Mouse (Mus musculus) forebrain, embryonic 13.5 days (tissue): Measurements from ENCODE around the gene Col28a1. TPM values are rescaled to one million over a fixed set of nuclear protein-coding genes. Genes with fewer than 3 reads are reported as not detected.

Source experiments
- ATAC-seq: fragments of 200-750 bp; cut with Nextera tagmentation; 2 replicates; pipeline ENCODE4 v1.8.0; 2017
- H3K27ac ChIP-seq: fragments of 300-500 bp; sonication (generic); 2 replicates; pipeline ENCODE4 v1.5.1; 2015; ENCODE audit warnings: inconsistent platforms, mild to moderate bottlenecking, moderate library complexity
- H3K27me3 ChIP-seq: fragments of 300-500 bp; sonication (generic); 2 replicates; pipeline ENCODE4 v1.6.1; 2015; ENCODE audit warnings: mild to moderate bottlenecking, inconsistent platforms
- H3K36me3 ChIP-seq: fragments of 300-500 bp; sonication (generic); 2 replicates; pipeline ENCODE4 v1.6.1; 2015; ENCODE audit warnings: mild to moderate bottlenecking, inconsistent platforms; ENCODE audit not compliant: poor library complexity, severe bottlenecking
- H3K4me1 ChIP-seq: fragments of 300-500 bp; sonication (generic); 2 replicates; pipeline ENCODE4 v1.6.1; 2015; ENCODE audit warnings: inconsistent platforms
- H3K4me2 ChIP-seq: fragments of 300-500 bp; sonication (generic); 2 replicates; pipeline ENCODE4 v1.6.1; 2015; ENCODE audit warnings: inconsistent platforms, mild to moderate bottlenecking, moderate library complexity
- H3K4me3 ChIP-seq: fragments of 300-500 bp; sonication (generic); 2 replicates; pipeline ENCODE4 v1.5.1; 2015; ENCODE audit warnings: mild to moderate bottlenecking, inconsistent platforms
- H3K9ac ChIP-seq: fragments of 300-500 bp; sonication (generic); 2 replicates; pipeline ENCODE4 v1.6.1; 2015; ENCODE audit warnings: mild to moderate bottlenecking, inconsistent platforms
- H3K9me3 ChIP-seq: fragments of 300-500 bp; sonication (generic); replicated peaks from 2 replicates; pipeline ENCODE4 v1.6.1; 2016; ENCODE audit warnings: inconsistent platforms
- WGBS: fragments of 180-500 bp; shearing (Covaris S2); methylation state at CpG from one replicate; pipeline ENCODE4 v1.1.7; 2015; 5-methylcytosine and 5-hydroxymethylcytosine counted together
- polyA plus RNA-seq: library from polyadenylated mRNA; unstranded; fragments of >200 nt; fragmentation: Nextera tagmentation; extraction: Ambion mirVana; gene quantifications from 2 replicates; pipeline ENCODE4 v1.2.1, GENCODE M21; 2015

Gene Col28a1
- 0.22 and 0.40 TPM in 2 replicates for polyA plus RNA-seq

DNA sequence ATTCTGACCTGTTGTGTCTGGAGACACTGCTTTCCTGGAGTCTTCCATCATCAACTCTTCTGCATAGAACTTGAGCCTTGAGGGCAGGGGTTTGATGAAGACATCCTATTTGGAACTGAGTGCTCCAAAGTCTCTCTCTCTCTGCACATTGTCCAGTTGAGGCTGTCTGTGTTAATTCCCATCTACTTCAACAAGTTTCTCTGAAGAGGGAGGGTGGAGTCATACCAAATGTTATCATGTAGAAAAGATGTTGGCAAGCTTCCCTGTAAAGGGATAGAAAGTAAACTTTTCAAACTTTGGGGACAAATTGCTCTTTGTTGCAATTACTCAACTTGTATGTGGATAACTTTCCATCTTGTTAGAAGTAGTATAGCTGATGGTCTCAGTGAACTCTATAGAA, at the start of gene Col28a1:
Col28a1 (minus strand) TSS at position 101 of the 400 bp plus-strand sequence.
- Histone ChIP-seq H3K9ac (no peak within 1 kb of the TSS), H3K27me3 (no peaks in the 10 kb centered on the region), H3K4me3 (no peak within 1 kb of the TSS), H3K36me3 (no peaks in the 10 kb centered on the region), H3K4me2 (no peak within 1 kb of the TSS), H3K4me1 (no peaks in the 10 kb centered on the region), H3K9me3 (peaks cover 8% of the 10 kb centered on the region; the same call in 1 of the 2 replicates), H3K27ac (no peak within 1 kb of the TSS)
- ATAC-seq: no peak

GRCm38 (mm10) chr6:8228596-8228995, 36.2 kb upstream of the Col28a1 start:
- H3K4me3 ChIP-seq: no peak overlapping the region
- H3K9me3 ChIP-seq: no peaks in the 10 kb centered on the region
- no peaks in the 10 kb centered on the region for H3K4me1 ChIP-seq
- H3K27ac ChIP-seq: no peak overlapping the region
- H3K9ac ChIP-seq: no peak overlapping the region
- H3K36me3 ChIP-seq: peaks cover 37% of the 10 kb centered on the region
- ATAC-seq: no peak
- no peaks in the 10 kb centered on the region for H3K27me3 ChIP-seq
- 92% methylated on average over 3 of the region's 3 CpGs for WGBS
- H3K4me2 ChIP-seq: no peak overlapping the region

DNA sequence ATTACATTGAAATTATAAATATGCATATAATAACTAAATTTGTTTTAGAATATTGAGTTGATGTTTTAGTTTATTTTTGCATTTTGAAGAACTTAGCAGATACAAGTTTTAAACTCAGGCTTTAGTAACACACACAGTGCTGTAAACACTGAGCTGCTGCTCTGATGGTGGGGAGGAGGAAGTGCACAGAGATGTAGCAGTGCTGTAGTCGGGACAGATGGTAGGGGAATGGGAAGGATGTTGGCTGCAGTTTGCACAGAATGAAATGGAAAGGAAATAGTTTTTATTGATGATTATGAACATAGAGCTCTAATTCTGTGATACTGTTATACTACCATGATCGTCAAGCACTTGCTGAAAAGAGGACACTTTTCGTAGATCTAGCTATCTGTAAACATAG, 34.6 kb upstream of the Col28a1 start:
- Histone ChIP-seq H3K4me1 (no peaks in the 10 kb centered on the region), H3K9me3 (no peaks in the 10 kb centered on the region), H3K27ac (no peak overlapping the region), H3K27me3 (no peaks in the 10 kb centered on the region), H3K9ac (no peak overlapping the region), H3K36me3 (peaks cover 30% of the 10 kb centered on the region), H3K4me3 (no peak overlapping the region), H3K4me2 (no peak overlapping the region)
- 88% methylated on average over 3 of the region's 3 CpGs for WGBS
- ATAC-seq: no peak

GRCm38 (mm10) chr6:8210661-8211060, 18.2 kb upstream of the Col28a1 start:
- Histone ChIP-seq H3K27ac (no peak overlapping the region), H3K4me2 (peak overlapping the region; percentile 57), H3K9ac (no peak overlapping the region), H3K27me3 (no peaks in the 10 kb centered on the region), H3K9me3 (no peaks in the 10 kb centered on the region), H3K4me1 (peaks cover 9% of the 10 kb centered on the region), H3K36me3 (peaks cover 13% of the 10 kb centered on the region), H3K4me3 (no peak overlapping the region)
- ATAC-seq: no peak
- 94% methylated on average over 3 of the region's 3 CpGs for WGBS

DNA sequence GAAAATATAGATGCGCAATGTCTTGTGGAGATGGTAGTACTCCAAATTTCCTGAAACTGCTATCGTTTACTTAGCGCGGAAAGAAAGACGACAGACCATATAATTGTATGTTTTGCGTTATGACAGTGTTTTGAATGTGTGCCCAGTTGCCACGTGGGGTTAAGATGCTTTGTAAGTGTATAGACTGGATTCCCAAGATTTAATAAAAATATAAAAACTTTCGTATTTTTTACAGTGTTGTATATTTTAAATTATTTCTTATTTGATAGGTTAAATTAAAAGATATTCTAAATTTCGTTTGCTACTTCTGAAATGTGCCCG, 17.4 kb upstream of the Col28a1 start:
- no peaks in the 10 kb centered on the region for H3K9me3 ChIP-seq
- H3K36me3 ChIP-seq: peaks cover 4% of the 10 kb centered on the region; the same call in 1 of the 2 replicates
- H3K27ac ChIP-seq: no peak overlapping the region; the same call in 1 of the 2 replicates
- peak; percentile 9; the same call in 1 of the 2 replicates for ATAC-seq
- WGBS: 12% methylated on average over 10 of the region's 10 CpGs
- no peaks in the 10 kb centered on the region for H3K27me3 ChIP-seq
- H3K9ac ChIP-seq: peak overlapping the region; percentile 88
- H3K4me1 ChIP-seq: peaks cover 9% of the 10 kb centered on the region
- peak overlapping the region; percentile 79 for H3K4me3 ChIP-seq
- peak overlapping the region; percentile 57 for H3K4me2 ChIP-seq

DNA sequence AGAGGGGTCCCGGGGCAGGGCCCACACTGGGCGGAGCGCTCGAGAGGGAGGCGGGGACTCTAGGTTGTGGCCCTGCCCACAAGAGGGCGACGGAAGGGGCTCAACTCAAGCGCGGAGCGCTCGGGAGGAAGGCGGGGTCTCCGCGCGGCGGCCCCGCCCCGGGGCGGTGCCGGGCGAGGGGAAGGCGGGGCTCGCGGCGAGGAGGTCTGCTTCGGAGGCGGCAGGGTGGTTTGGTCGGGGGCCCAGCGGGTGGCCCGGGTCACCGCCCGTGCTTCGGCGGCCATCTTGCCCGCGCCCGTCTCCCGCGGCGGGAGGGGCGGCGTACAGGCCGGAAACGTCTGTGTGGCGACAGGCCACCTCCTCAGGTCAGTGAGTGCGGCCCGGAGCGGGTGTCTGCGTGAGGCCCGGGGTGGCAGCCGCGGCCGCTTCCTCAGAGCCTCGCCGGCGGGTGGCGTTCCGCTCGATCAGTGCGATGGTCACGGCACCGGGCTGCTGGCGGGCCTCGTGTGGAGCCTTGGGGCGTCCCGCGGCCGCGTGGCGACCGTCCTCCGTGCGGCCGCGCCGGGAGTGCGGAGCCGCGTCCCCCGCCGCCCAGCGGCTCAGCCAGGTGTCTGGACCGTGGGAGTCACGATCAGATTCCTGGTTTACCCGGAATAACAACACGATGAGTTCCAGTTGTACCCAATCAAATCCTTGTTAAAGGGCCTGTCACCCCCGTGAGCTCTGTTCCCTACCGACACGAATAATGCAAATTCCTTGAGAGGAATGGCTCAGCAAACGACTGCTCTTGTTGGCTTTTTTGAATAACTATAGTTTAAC, 16.8 kb upstream of the Col28a1 start, which contains the start of gene Mios:
Mios (plus strand) TSS at position 176 of the 819 bp plus-strand sequence.
- H3K4me2 ChIP-seq: peak within 1 kb of the TSS; percentile 57
- under 1% methylated on average over 77 of the region's 90 CpGs for WGBS
- peak within 1 kb of the TSS; percentile 88 for H3K9ac ChIP-seq

GRCm38 (mm10) chr6:8189917-8190316, 2.5 kb downstream of the Col28a1 start:
- H3K4me1 ChIP-seq: no peaks in the 10 kb centered on the region
- peak; percentile 53; the same call in 1 of the 2 replicates for ATAC-seq
- no peak overlapping the region for H3K4me2 ChIP-seq
- no peaks in the 10 kb centered on the region for H3K9me3 ChIP-seq
- no peak overlapping the region for H3K4me3 ChIP-seq
- no peak overlapping the region for H3K27ac ChIP-seq
- WGBS: 72% methylated on average over 3 of the region's 3 CpGs
- no peak overlapping the region for H3K9ac ChIP-seq
- H3K27me3 ChIP-seq: no peaks in the 10 kb centered on the region
- H3K36me3 ChIP-seq: no peaks in the 10 kb centered on the region

More for the DNA sequence above, 16.8 kb upstream of the Col28a1 start, which contains the start of gene Mios:
- H3K9me3 ChIP-seq: no peaks in the 10 kb centered on the region
- H3K27me3 ChIP-seq: no peaks in the 10 kb centered on the region
- ATAC-seq: peak; percentile 99
- peak within 1 kb of the TSS; percentile 83 for H3K27ac ChIP-seq
- H3K36me3 ChIP-seq: 0 out of 2 replicates have a peak, but pooled peaks cover 2% of the 10 kb centered on the region
- H3K4me3 ChIP-seq: peak within 1 kb of the TSS; percentile 79
- peaks cover 9% of the 10 kb centered on the region for H3K4me1 ChIP-seq

- Histone ChIP-seq H3K27ac (no peak overlapping the region), H3K4me2 (no peak overlapping the region), H3K36me3 (no peaks in the 10 kb centered on the region), H3K4me3 (no peak overlapping the region), H3K9ac (no peak overlapping the region), H3K9me3 (no peaks in the 10 kb centered on the region), H3K4me1 (no peaks in the 10 kb centered on the region), H3K27me3 (no peaks in the 10 kb centered on the region)
- 89% methylated on average over 3 of the region's 3 CpGs for WGBS
- ATAC-seq: peak; percentile 65
Measured at GRCm38 (mm10) chr6:8188599-8189233, 3.7 kb downstream of the Col28a1 start.

DNA sequence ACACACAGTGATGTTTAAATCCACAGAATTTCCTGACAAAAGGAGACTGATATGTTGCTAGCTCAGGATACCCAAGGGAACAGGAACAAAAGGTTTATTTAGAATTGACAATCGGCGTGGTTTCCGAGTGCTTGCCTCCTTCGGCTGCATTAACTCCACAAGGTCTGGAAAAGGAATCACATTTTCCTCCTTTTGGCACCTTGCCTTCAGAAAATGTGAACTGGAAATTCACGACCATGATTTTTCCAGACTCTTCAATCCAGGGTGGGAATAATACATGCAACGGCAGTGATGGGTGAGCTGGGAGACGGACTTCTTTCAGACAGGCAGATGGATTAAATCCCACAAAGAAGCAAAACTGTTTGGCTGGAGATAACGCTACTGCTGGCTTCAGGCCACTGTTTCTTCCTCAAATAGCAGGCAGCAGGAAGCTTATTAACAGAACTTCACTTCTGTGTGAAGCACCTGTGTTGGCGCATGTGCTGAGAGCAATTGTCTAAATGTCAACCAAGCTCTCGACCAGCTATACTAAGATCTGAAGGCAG, 13.9 kb downstream of the Col28a1 start:
- Histone ChIP-seq H3K9me3 (no peaks in the 10 kb centered on the region), H3K36me3 (no peaks in the 10 kb centered on the region), H3K27ac (peak overlapping the region; percentile 48), H3K4me2 (peak overlapping the region; percentile 43), H3K27me3 (no peaks in the 10 kb centered on the region), H3K9ac (peak overlapping the region; percentile 38; the same call in 1 of the 2 replicates), H3K4me1 (peaks cover 15% of the 10 kb centered on the region), H3K4me3 (peak overlapping the region; percentile 20; the same call in 1 of the 2 replicates)
- 4% methylated on average over 10 of the region's 10 CpGs for WGBS
- ATAC-seq: peak; percentile 74

GRCm38 (mm10) chr6:8176116-8176515, 16.3 kb downstream of the Col28a1 start:
- Histone ChIP-seq H3K27ac (no peak overlapping the region), H3K4me2 (no peak overlapping the region), H3K4me1 (peaks cover 15% of the 10 kb centered on the region), H3K27me3 (no peaks in the 10 kb centered on the region), H3K9me3 (no peaks in the 10 kb centered on the region), H3K36me3 (no peaks in the 10 kb centered on the region), H3K9ac (no peak overlapping the region), H3K4me3 (no peak overlapping the region)
- WGBS: 93% methylated on average over 2 of the region's 2 CpGs
- ATAC-seq: no peak

DNA sequence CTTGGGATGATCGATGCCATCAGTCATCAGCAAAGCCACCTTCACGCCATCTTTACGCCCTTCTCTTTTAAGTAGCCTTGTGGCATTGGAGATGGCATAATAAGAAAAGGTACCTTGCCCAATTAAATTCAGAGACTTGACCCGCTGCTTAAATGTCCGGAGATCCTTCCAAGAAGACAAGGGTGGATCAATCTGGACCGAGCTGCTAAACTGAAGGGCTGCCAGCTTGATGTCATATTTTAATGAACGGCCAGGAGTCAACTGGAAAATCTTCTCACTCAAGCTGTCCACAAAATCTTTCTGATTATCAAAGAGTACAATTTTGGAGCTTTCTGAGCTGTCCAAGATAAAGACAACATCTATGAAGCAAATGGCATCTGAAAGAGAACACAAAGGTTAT, 17.1 kb downstream of the Col28a1 start:
- 95% methylated on average over 7 of the region's 7 CpGs for WGBS

DNA sequence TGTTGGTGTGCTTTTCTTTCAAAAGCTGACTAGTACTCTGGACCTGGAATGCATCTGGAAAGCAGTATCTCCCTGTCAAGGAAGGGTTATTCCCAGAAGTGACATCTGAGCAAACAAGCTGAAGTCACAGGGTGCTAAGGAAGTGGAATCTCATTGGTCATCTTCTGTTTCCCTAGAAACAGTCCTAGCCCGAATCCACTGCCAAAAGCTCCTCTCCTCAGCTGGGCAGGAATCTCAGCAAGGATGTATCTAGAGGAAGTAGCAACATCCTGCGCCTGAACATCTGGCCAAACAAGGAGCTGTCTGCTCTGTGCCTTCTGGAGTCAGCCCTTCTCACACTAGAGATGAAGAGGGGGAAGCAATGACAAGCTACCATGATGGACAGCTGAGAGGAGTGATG, 18.4 kb downstream of the Col28a1 start:
- H3K4me3 ChIP-seq: no peak overlapping the region
- no peak overlapping the region for H3K27ac ChIP-seq
- WGBS: 68% methylated on average over 2 of the region's 2 CpGs
- no peaks in the 10 kb centered on the region for H3K27me3 ChIP-seq
- ATAC-seq: no peak
- H3K9me3 ChIP-seq: no peaks in the 10 kb centered on the region
- H3K36me3 ChIP-seq: no peaks in the 10 kb centered on the region
- no peak overlapping the region for H3K9ac ChIP-seq
- H3K4me2 ChIP-seq: no peak overlapping the region
- H3K4me1 ChIP-seq: peaks cover 14% of the 10 kb centered on the region

More for the DNA sequence above, 17.1 kb downstream of the Col28a1 start:
- Histone ChIP-seq H3K4me3 (no peak overlapping the region), H3K9me3 (no peaks in the 10 kb centered on the region), H3K27me3 (no peaks in the 10 kb centered on the region), H3K4me2 (no peak overlapping the region), H3K4me1 (peaks cover 15% of the 10 kb centered on the region), H3K27ac (no peak overlapping the region), H3K36me3 (no peaks in the 10 kb centered on the region), H3K9ac (no peak overlapping the region)
- ATAC-seq: no peak
